Mouse (Mus musculus): ENCODE data around the gene Atp2c1.

Atp2c1 gene

GRCm38 (mm10) chr9:105492744-105493143, 34.4 kb downstream of the Atp2c1 start:
- in situ Hi-C loops (cut with MboI, MseI) = loop anchor here in 1 of 2 experiments (25.0 kb wide), 2 partner anchors 945 to 1295 kb away; partner anchors contain the start of genes Abhd14a, Abhd14b, Acy1 and Rad54l2

- in situ Hi-C loops (cut with MboI, MseI) = loop anchor here in 1 of 2 experiments (25.0 kb wide), 2 partner anchors 949 to 1299 kb away; partner anchors contain the start of genes Abhd14a, Abhd14b, Acy1 and Rad54l2
Measured at GRCm38 (mm10) chr9:105488363-105488762, 38.8 kb downstream of the Atp2c1 start.

GRCm38 (mm10) chr9:105484338-105485084, 42.6 kb downstream of the Atp2c1 start:
- in situ Hi-C loops (cut with MboI, MseI) = loop anchor here in 1 of 2 experiments (25.0 kb wide), 2 partner anchors 953 to 1303 kb away; partner anchors contain the start of genes Abhd14a, Abhd14b, Acy1 and Rad54l2

GRCm38 (mm10) chr9:105483880-105484279, 43.2 kb downstream of the Atp2c1 start:
- in situ Hi-C loops (cut with MboI, MseI) = loop anchor here in 1 of 2 experiments (25.0 kb wide), 2 partner anchors 953 to 1303 kb away; partner anchors contain the start of genes Abhd14a, Abhd14b, Acy1 and Rad54l2

GRCm38 (mm10) chr9:105482715-105483510, 44.2 kb downstream of the Atp2c1 start:
- in situ Hi-C loops (cut with MboI, MseI) = loop anchor here in 1 of 2 experiments (25.0 kb wide), 2 partner anchors 954 to 1304 kb away; partner anchors contain the start of genes Abhd14a, Abhd14b, Acy1 and Rad54l2

GRCm38 (mm10) chr9:105482070-105482469, 45.0 kb downstream of the Atp2c1 start:
- in situ Hi-C loops (cut with MboI, MseI) = loop anchor here in 1 of 2 experiments (25.0 kb wide), 2 partner anchors 955 to 1305 kb away; partner anchors contain the start of genes Abhd14a, Abhd14b, Acy1 and Rad54l2

GRCm38 (mm10) chr9:105476134-105476533, 51.0 kb downstream of the Atp2c1 start:
- in situ Hi-C loops (cut with MboI, MseI) = loop anchor here in 1 of 2 experiments (25.0 kb wide), 2 partner anchors 961 to 1311 kb away; partner anchors contain the start of genes Abhd14a, Abhd14b, Acy1 and Rad54l2

- in situ Hi-C loops (cut with MboI, MseI) = loop anchor here in 1 of 2 experiments (25.0 kb wide), 2 partner anchors 962 to 1312 kb away; partner anchors contain the start of genes Abhd14a, Abhd14b, Acy1 and Rad54l2
Measured at GRCm38 (mm10) chr9:105474910-105475309, 52.2 kb downstream of the Atp2c1 start.

GRCm38 (mm10) chr9:105467787-105468186, 59.3 kb downstream of the Atp2c1 start:
- in situ Hi-C loops (cut with MboI, MseI) = no loop called here

- in situ Hi-C loops (cut with MboI, MseI) = no loop called here
Measured at GRCm38 (mm10) chr9:105461496-105461895, 65.6 kb downstream of the Atp2c1 start.

GRCm38 (mm10) chr9:105459032-105459431, 68.1 kb downstream of the Atp2c1 start:
- in situ Hi-C loops (cut with MboI, MseI) = no loop called here

GRCm38 (mm10) chr9:105408549-105408948, 118.6 kb downstream of the Atp2c1 start:
- in situ Hi-C loops (cut with MboI, MseI) = no loop called here

- in situ Hi-C loops (cut with MboI, MseI) = loop anchor here (5.0 to 25.0 kb wide), 6 partner anchors 250 to 1133 kb away; partner anchors contain the start of genes Dnajc13 (in 2 of the 2), Pik3r4 (in 2 of the 2) and Nudt16 (in 1 of the 2)
Measured at GRCm38 (mm10) chr9:105395218-105395627, 131.9 kb downstream of the Atp2c1 start, which contains the start of the genes Aste1 and Nek11. Gene Aste1 (plus strand): TSS chr9:105395392. Gene Nek11 (minus strand): TSS chr9:105395524.

GRCm38 (mm10) chr9:105394720-105395119, 132.4 kb downstream of the Atp2c1 start:
- in situ Hi-C loops (cut with MboI, MseI) = loop anchor here (5.0 to 25.0 kb wide), 7 partner anchors 250 to 1132 kb away; partner anchors contain the start of genes Dnajc13 (in 2 of the 2), Nudt16 (in 2 of the 2), Pik3r4 (in 2 of the 2) and Parp3 (in 1 of the 2)

GRCm38 (mm10) chr9:105390616-105391015, 136.5 kb downstream of the Atp2c1 start:
- in situ Hi-C loops (cut with MboI, MseI) = loop anchor here (5.0 to 25.0 kb wide), 5 partner anchors 254 to 1128 kb away; partner anchors contain the start of genes Pik3r4 (in 2 of the 2), Dnajc13 (in 1 of the 2), Nudt16 (in 1 of the 2) and Parp3 (in 1 of the 2)

- in situ Hi-C loops (cut with MboI, MseI) = loop anchor here (5.0 to 25.0 kb wide), 2 partner anchors 332 to 1127 kb away; partner anchors contain the start of gene Dnajc13 (in 1 of the 2)
Measured at GRCm38 (mm10) chr9:105389289-105389688, 137.8 kb downstream of the Atp2c1 start.

- in situ Hi-C loops (cut with MboI, MseI) = loop anchor here (5.0 to 25.0 kb wide), 2 partner anchors 330 to 1125 kb away; partner anchors contain the start of gene Dnajc13 (in 1 of the 2)
Measured at GRCm38 (mm10) chr9:105387403-105387802, 139.7 kb downstream of the Atp2c1 start.

- in situ Hi-C loops (cut with MboI, MseI) = loop anchor here in 1 of 2 experiments (25.0 kb wide), 1 partner anchor 1117 kb away; the partner anchor contains the start of gene Dnajc13
Measured at GRCm38 (mm10) chr9:105379533-105380145, 147.5 kb downstream of the Atp2c1 start.

- in situ Hi-C loops (cut with MboI, MseI) = loop anchor here in 1 of 2 experiments (25.0 kb wide), 1 partner anchor 1115 kb away; the partner anchor contains the start of gene Dnajc13
Measured at GRCm38 (mm10) chr9:105377622-105378021, 149.5 kb downstream of the Atp2c1 start.

Data from T-helper 17 cell (primary cell).